Mouse (Mus musculus) MEL (cell line): ENCODE data around the gene Plcxd2. TPM values are rescaled to one million over a fixed set of nuclear protein-coding genes. Genes with fewer than 3 reads are reported as not detected.

Source experiments
- DNase-seq: peaks from one replicate; pipeline ENCODE4 v3.0.0; 2011; ENCODE audit warnings: low read depth, low spot score
- H3K27ac ChIP-seq: 2 replicates; pipeline ENCODE4 v1.5.1; 2012; ENCODE audit warnings: low read depth, mild to moderate bottlenecking, control low read depth, low read length, moderate library complexity; ENCODE audit not compliant: control insufficient read depth
- H3K27me3 ChIP-seq, 2 experiments: fragments of 150-350 bp in 1 of 2; sonication (generic) in 1 of 2; 2 replicates each; pipeline ENCODE4 v1.6.1; 2012; ENCODE audit warnings: low read length in 2 of 2, mild to moderate bottlenecking in 2 of 2, improper control_type of control experiment in 1 of 2, moderate library complexity in 1 of 2; ENCODE audit not compliant: insufficient read depth in 2 of 2, control insufficient read depth in 1 of 2
- H3K36me3 ChIP-seq, 2 experiments: 2 replicates each; pipeline ENCODE4 v1.6.1; 2012 to 2014; ENCODE audit warnings: low read length in 2 of 2, improper control_type of control experiment in 1 of 2, inconsistent platforms in 1 of 2, mild to moderate bottlenecking in 1 of 2; ENCODE audit not compliant: insufficient read depth in 2 of 2, control insufficient read depth in 1 of 2
- H3K4me1 ChIP-seq, 2 experiments: fragments of 150-350 bp in 1 of 2; sonication (generic) in 1 of 2; 2 replicates each; pipeline ENCODE4 v1.6.1; 2012; ENCODE audit warnings: low read length in 2 of 2, improper control_type of control experiment in 1 of 2, mild to moderate bottlenecking in 1 of 2; ENCODE audit not compliant: insufficient read depth in 2 of 2, control insufficient read depth in 1 of 2
- H3K4me3 ChIP-seq, 2 experiments: fragments of 150-350 bp in 1 of 2; sonication (generic) in 1 of 2; 2 replicates each; pipeline ENCODE4 v1.5.1; 2012; ENCODE audit warnings: low read depth in 2 of 2, low read length in 2 of 2, mild to moderate bottlenecking in 2 of 2, moderate library complexity in 2 of 2, control low read depth in 1 of 2, improper control_type of control experiment in 1 of 2; ENCODE audit not compliant: control insufficient read depth in 1 of 2, insufficient read depth in 1 of 2
- H3K79me2 ChIP-seq: 2 replicates; pipeline ENCODE4 v1.6.1; 2012; ENCODE audit warnings: mild to moderate bottlenecking, low read length, moderate library complexity; ENCODE audit not compliant: control insufficient read depth, poor library complexity, insufficient read depth
- H3K9ac ChIP-seq: 2 replicates; pipeline ENCODE4 v1.6.1; 2012; ENCODE audit warnings: low read depth, mild to moderate bottlenecking, control low read depth, low read length, moderate library complexity; ENCODE audit not compliant: control insufficient read depth, poor library complexity, severe bottlenecking
- H3K9me3 ChIP-seq: fragments of 150-350 bp; sonication (generic); replicated peaks from 2 replicates; pipeline ENCODE4 v1.6.1; 2012; ENCODE audit warnings: mild to moderate bottlenecking, low read length, improper control_type of control experiment, moderate library complexity; ENCODE audit not compliant: insufficient read depth
- CTCF ChIP-seq, 3 experiments: IDR thresholded peaks in 2 of 3; conservative IDR thresholded peaks in 1 of 3; 2 replicates each; pipeline ENCODE4 v1.5.1; 2011 to 2012; ENCODE audit warnings: low read length in 3 of 3, low read depth in 2 of 3, mild to moderate bottlenecking in 2 of 3, improper control_type of control experiment in 1 of 3, inconsistent platforms in 1 of 3, mixed read lengths in 1 of 3, moderate library complexity in 1 of 3; ENCODE audit not compliant: control insufficient read depth in 1 of 3, insufficient read depth in 1 of 3, poor library complexity in 1 of 3, severe bottlenecking in 1 of 3
- ELF1 ChIP-seq: IDR thresholded peaks from 2 replicates; pipeline ENCODE4 v1.6.1; 2014; ENCODE audit warnings: low read depth, mild to moderate bottlenecking, inconsistent platforms, low read length, improper control_type of control experiment, moderate library complexity
- EP300 ChIP-seq, 2 experiments: IDR thresholded peaks; 2 replicates each; pipeline ENCODE4 v1.6.1; 2011; ENCODE audit warnings: improper control_type of control experiment in 2 of 2, low read length in 2 of 2, low read depth in 1 of 2, mild to moderate bottlenecking in 1 of 2
- ETS1 ChIP-seq: IDR thresholded peaks from 2 replicates; pipeline ENCODE4 v1.6.1; 2012; ENCODE audit warnings: low read depth, mild to moderate bottlenecking, inconsistent platforms, low read length, improper control_type of control experiment, moderate library complexity
- GATA1 ChIP-seq: IDR thresholded peaks from 2 replicates; pipeline ENCODE4 v1.6.1; 2011; ENCODE audit warnings: low read depth, low read length, improper control_type of control experiment
- HCFC1 ChIP-seq: IDR thresholded peaks from 2 replicates; pipeline ENCODE4 v1.6.1; 2012; ENCODE audit warnings: low read depth, mild to moderate bottlenecking, inconsistent platforms, low read length, improper control_type of control experiment, moderate library complexity
- JUND ChIP-seq: IDR thresholded peaks from 2 replicates; pipeline ENCODE4 v1.6.1; 2011; ENCODE audit warnings: low read depth, mild to moderate bottlenecking, improper control_type of control experiment, low read length
- KAT2A ChIP-seq: conservative IDR thresholded peaks from 2 replicates; pipeline ENCODE4 v1.6.1; 2012; ENCODE audit warnings: low read depth, low read length, improper control_type of control experiment, inconsistent platforms
- MAFK ChIP-seq: IDR thresholded peaks from 2 replicates; pipeline ENCODE4 v1.6.1; 2011; ENCODE audit warnings: low read depth, mild to moderate bottlenecking, low read length, improper control_type of control experiment, borderline replicate concordance
- MAX ChIP-seq: IDR thresholded peaks from 2 replicates; pipeline ENCODE4 v1.6.1; 2011; ENCODE audit warnings: low read length, improper control_type of control experiment
- MAZ ChIP-seq: IDR thresholded peaks from 2 replicates; pipeline ENCODE4 v1.6.1; 2012; ENCODE audit warnings: low read depth, mild to moderate bottlenecking, inconsistent platforms, low read length, improper control_type of control experiment
- MXI1 ChIP-seq: IDR thresholded peaks from 2 replicates; pipeline ENCODE4 v1.6.1; 2011; ENCODE audit warnings: mild to moderate bottlenecking, low read depth, low read length, improper control_type of control experiment
- MYB ChIP-seq: IDR thresholded peaks from 2 replicates; pipeline ENCODE4 v1.6.1; 2011; ENCODE audit warnings: mild to moderate bottlenecking, low read depth, low read length, improper control_type of control experiment
- MYC ChIP-seq: IDR thresholded peaks from 2 replicates; pipeline ENCODE4 v1.6.1; 2011; ENCODE audit warnings: low read depth, mild to moderate bottlenecking, low read length, improper control_type of control experiment, moderate library complexity
- POLR2A ChIP-seq, 2 experiments: IDR thresholded peaks; 2 replicates each; pipeline ENCODE4 v1.6.1; 2011 to 2012; ENCODE audit warnings: low read length in 2 of 2, mild to moderate bottlenecking in 2 of 2, control low read depth in 1 of 2, improper control_type of control experiment in 1 of 2, low read depth in 1 of 2, moderate library complexity in 1 of 2; ENCODE audit not compliant: control insufficient read depth in 1 of 2, insufficient read depth in 1 of 2, poor library complexity in 1 of 2
- POLR2AphosphoS2 ChIP-seq: IDR thresholded peaks from 2 replicates; pipeline ENCODE4 v1.6.1; 2011; ENCODE audit warnings: low read length, improper control_type of control experiment
- RCOR1 ChIP-seq: IDR thresholded peaks from 2 replicates; pipeline ENCODE4 v1.6.1; 2012; ENCODE audit warnings: low read depth, mild to moderate bottlenecking, inconsistent platforms, low read length, improper control_type of control experiment
- USF1 ChIP-seq: IDR thresholded peaks from 2 replicates; pipeline ENCODE4 v1.6.1; 2014; ENCODE audit warnings: low read depth, mild to moderate bottlenecking, inconsistent platforms, low read length, improper control_type of control experiment, moderate library complexity
- ZMIZ1 ChIP-seq: IDR thresholded peaks from 2 replicates; pipeline ENCODE4 v1.6.1; 2012; ENCODE audit warnings: low read depth, mild to moderate bottlenecking, inconsistent platforms, low read length, improper control_type of control experiment, moderate library complexity
- polyA plus RNA-seq, 2 experiments: library from polyadenylated mRNA; stranded (reverse) in 1 of 2; unstranded in 1 of 2; fragments of >175 nt in 1 of 2; fragments of >200 nt in 1 of 2; gene quantifications; 2 replicates each; pipeline versions ENCODE4 v1.2.1 to v1.2.4; 2012; ENCODE audit warnings: low replicate concordance in 2 of 2, low read depth in 1 of 2; ENCODE audit not compliant: insufficient read length in 2 of 2, insufficient read depth in 1 of 2, missing spikeins in 1 of 2
- total RNA-seq: library from RNA; depleted of rRNA; stranded (reverse); fragments of 300-350 nt; gene quantifications from 2 replicates; pipeline ENCODE4 v1.2.3, GENCODE M21; 2012

Gene Plcxd2
- total and polyA plus RNA-seq, 3 experiments = not detected

DNA sequence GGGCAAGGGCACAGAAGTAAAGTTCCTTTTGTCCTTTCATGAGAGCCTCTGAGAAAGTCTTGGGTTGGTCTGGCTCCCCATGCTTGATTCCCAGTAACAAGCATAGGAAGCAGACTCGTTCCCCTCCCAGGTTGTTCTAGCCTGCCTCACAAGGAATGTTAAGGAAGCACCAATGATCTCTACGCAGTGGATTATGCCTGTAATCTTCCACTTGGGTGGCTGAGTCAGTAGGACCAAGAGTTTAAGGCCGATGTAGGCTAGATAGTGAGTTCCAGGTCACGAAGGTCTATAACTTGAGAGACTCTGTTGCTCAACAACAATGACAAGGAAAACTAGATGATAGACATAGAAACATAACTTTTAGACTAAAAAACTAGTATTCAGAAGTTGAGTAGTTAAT, 9.8 kb upstream of the Plcxd2 start:
- Histone ChIP-seq H3K79me2 (no peaks in the 10 kb centered on the region), H3K36me3 (no peaks in the 10 kb centered on the region), H3K4me3 (no peak overlapping the region), H3K9me3 (no peaks in the 10 kb centered on the region), H3K27ac (no peak overlapping the region), H3K27me3 (no peaks in the 10 kb centered on the region), H3K4me1 (no peaks in the 10 kb centered on the region), H3K9ac (no peak overlapping the region)
- TF ChIP-seq MAZ (no peak), EP300 (IDR thresholded peaks at IDR 0.05; ENCODE audit: low read depth in 1 of 2, low read length in 2 of 2) (no peak), MAFK (no peak), ETS1 (no peak)
- no peak for DNase-seq

DNA sequence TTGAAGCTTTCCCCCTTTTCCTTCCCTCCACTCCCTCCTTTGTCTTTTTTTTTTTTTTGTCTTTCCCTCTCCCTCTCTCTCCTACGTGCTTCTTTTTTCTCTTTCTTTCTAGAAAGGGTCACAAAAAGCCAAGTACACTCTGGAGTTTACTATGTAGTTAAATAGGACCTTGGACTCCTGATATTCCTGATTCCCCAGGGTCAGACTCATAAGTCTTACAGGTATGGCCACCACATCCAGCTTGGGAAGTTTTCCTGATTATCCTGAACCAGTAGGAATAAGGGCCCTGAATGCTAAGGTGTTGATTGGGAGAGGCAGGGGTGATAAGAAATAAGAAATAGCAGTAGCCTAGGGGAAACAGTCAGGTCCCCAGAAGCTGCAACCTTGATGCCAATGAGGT, 9.3 kb upstream of the Plcxd2 start:
- no peaks in the 10 kb centered on the region for H3K9me3 ChIP-seq
- H3K4me1 ChIP-seq = no peaks in the 10 kb centered on the region
- no peak for TF ChIP-seq USF1
- TF ChIP-seq MAFK = no peak
- no peak for TF ChIP-seq GATA1
- TF ChIP-seq JUND = no peak
- TF ChIP-seq ZMIZ1 = no peak
- TF ChIP-seq MYB = no peak
- TF ChIP-seq MXI1 = no peak
- TF ChIP-seq POLR2AphosphoS2 = no peak
- TF ChIP-seq RCOR1 = no peak
- no peak for TF ChIP-seq MAX
- no peak for TF ChIP-seq KAT2A
- TF ChIP-seq ELF1 = no peak
- no peak for TF ChIP-seq HCFC1
- TF ChIP-seq CTCF (IDR thresholded peaks at IDR 0.05 in 2 of 3, conservative IDR thresholded peaks at IDR 0.05 in 1 of 3; ENCODE audit: control insufficient read depth in 1 of 3, insufficient read depth in 1 of 3, low read depth in 2 of 3, low read length in 3 of 3, poor library complexity in 1 of 3, severe bottlenecking in 1 of 3) = no peak
- no peak for TF ChIP-seq MYC
- TF ChIP-seq POLR2A (IDR thresholded peaks at IDR 0.05; ENCODE audit: control insufficient read depth in 1 of 2, insufficient read depth in 1 of 2, low read depth in 1 of 2, low read length in 2 of 2, poor library complexity in 1 of 2) = no peak
- H3K9ac ChIP-seq = no peak overlapping the region
- no peaks in the 10 kb centered on the region for H3K36me3 ChIP-seq
- H3K79me2 ChIP-seq = no peaks in the 10 kb centered on the region
- no peak overlapping the region for H3K4me3 ChIP-seq
- no peak for DNase-seq
- H3K27me3 ChIP-seq = no peaks in the 10 kb centered on the region
- H3K27ac ChIP-seq = no peak overlapping the region
